Mouse (Mus musculus) heart, embryonic 12.5 days (tissue): ENCODE results near the gene Rexo4. TPM values are rescaled to one million over a fixed set of nuclear protein-coding genes. Genes with fewer than 3 reads are reported as not detected.
A peak's percentile ranks its signal among the peaks of the same experiment; 100 is the strongest.

Experiments used
- ATAC-seq: fragments of 200-750 bp; cut with Nextera tagmentation; 2 replicates; pipeline ENCODE4 v1.8.0; 2017; ENCODE audit warnings: moderate TSS enrichment, moderate library complexity; ENCODE audit not compliant: insufficient number of reproducible peaks, low FRiP score
- H3K27ac ChIP-seq: fragments of 300-500 bp; sonication (generic); 2 replicates; pipeline ENCODE4 v1.5.1; 2016; ENCODE audit warnings: mild to moderate bottlenecking, moderate library complexity; ENCODE audit not compliant: poor library complexity, severe bottlenecking
- H3K27me3 ChIP-seq: fragments of 300-500 bp; sonication (generic); replicated peaks from 2 replicates; pipeline ENCODE4 v1.6.1; 2016; ENCODE audit warnings: mild to moderate bottlenecking, moderate library complexity
- H3K36me3 ChIP-seq: fragments of 300-500 bp; sonication (generic); 2 replicates; pipeline ENCODE4 v1.6.1; 2016; ENCODE audit warnings: mild to moderate bottlenecking, moderate library complexity
- H3K4me1 ChIP-seq: fragments of 300-500 bp; sonication (generic); replicated peaks from 2 replicates; pipeline ENCODE4 v1.6.1; 2016; ENCODE audit warnings: mild to moderate bottlenecking
- H3K4me2 ChIP-seq: fragments of 300-500 bp; sonication (generic); 2 replicates; pipeline ENCODE4 v1.6.1; 2016; ENCODE audit warnings: mild to moderate bottlenecking, moderate library complexity
- H3K4me3 ChIP-seq: fragments of 300-500 bp; sonication (generic); 2 replicates; pipeline ENCODE4 v1.5.1; 2016; ENCODE audit warnings: mild to moderate bottlenecking
- H3K9ac ChIP-seq: fragments of 300-500 bp; sonication (generic); 2 replicates; pipeline ENCODE4 v1.6.1; 2016; ENCODE audit warnings: mild to moderate bottlenecking, moderate library complexity
- H3K9me3 ChIP-seq: fragments of 300-500 bp; sonication (generic); replicated peaks from 2 replicates; pipeline ENCODE4 v1.6.1; 2016; ENCODE audit warnings: mild to moderate bottlenecking, moderate library complexity
- WGBS: fragments of 180-500 bp; shearing (Covaris S2); methylation state at CpG from one replicate; pipeline ENCODE4 v1.1.7; 2016; 5-methylcytosine and 5-hydroxymethylcytosine counted together
- polyA plus RNA-seq: library from polyadenylated mRNA; unstranded; fragments of >200 nt; fragmentation: Nextera tagmentation; extraction: Ambion mirVana; gene quantifications from 2 replicates; pipeline ENCODE4 v1.2.1, GENCODE M21; 2016

Gene Rexo4
- polyA plus RNA-seq, 1 experiment from 2014 or later: 27.7 TPM

GRCm38 (mm10) chr2:26943253-26943652, 20.9 kb downstream of the Rexo4 start:
- Histone ChIP-seq H3K4me3 (no peak overlapping the region), H3K36me3 (0 out of 2 replicates have a peak, but pooled peaks cover 6% of the 10 kb centered on the region), H3K9ac (no peak overlapping the region), H3K9me3 (no peaks in the 10 kb centered on the region), H3K4me2 (no peak overlapping the region), H3K4me1 (no peaks in the 10 kb centered on the region), H3K27me3 (0 out of 2 replicates have a peak, but pooled peaks cover 3% of the 10 kb centered on the region), H3K27ac (no peak overlapping the region)
- no peak for ATAC-seq
- WGBS: 64% methylated on average over 3 of the region's 3 CpGs

GRCm38 (mm10) chr2:26941539-26941938, 22.6 kb downstream of the Rexo4 start:
- no peak overlapping the region for H3K9ac ChIP-seq
- H3K36me3 ChIP-seq: 0 out of 2 replicates have a peak, but pooled peaks cover 2% of the 10 kb centered on the region
- ATAC-seq: peak; percentile 57; the same call in 1 of the 2 replicates
- no peaks in the 10 kb centered on the region for H3K9me3 ChIP-seq
- 34% methylated on average over 5 of the region's 5 CpGs for WGBS
- no peak overlapping the region for H3K27ac ChIP-seq
- 0 out of 2 replicates have a peak, but pooled peaks cover 3% of the 10 kb centered on the region for H3K27me3 ChIP-seq
- no peaks in the 10 kb centered on the region for H3K4me1 ChIP-seq
- no peak overlapping the region for H3K4me2 ChIP-seq
- H3K4me3 ChIP-seq: no peak overlapping the region

- Histone ChIP-seq H3K9me3 (no peaks in the 10 kb centered on the region), H3K4me3 (no peak overlapping the region), H3K4me2 (no peak overlapping the region), H3K27ac (no peak overlapping the region), H3K27me3 (no peaks in the 10 kb centered on the region), H3K36me3 (peaks cover 5% of the 10 kb centered on the region), H3K4me1 (peaks cover 11% of the 10 kb centered on the region), H3K9ac (no peak overlapping the region)
- ATAC-seq: no peak
- WGBS: 44% methylated on average over 1 of the region's 1 CpGs
These were observed 27.8 kb downstream of the Rexo4 start for GRCm38 (mm10) chr2:26936425-26936824.

- no peak for ATAC-seq
- Histone ChIP-seq H3K36me3 (peaks cover 16% of the 10 kb centered on the region), H3K27me3 (no peaks in the 10 kb centered on the region), H3K4me1 (peaks cover 22% of the 10 kb centered on the region), H3K4me2 (no peak overlapping the region), H3K9me3 (no peaks in the 10 kb centered on the region), H3K9ac (no peak overlapping the region), H3K27ac (no peak overlapping the region), H3K4me3 (no peak overlapping the region)
- 81% methylated on average over 2 of the region's 2 CpGs for WGBS
These were observed 28.9 kb downstream of the Rexo4 start for GRCm38 (mm10) chr2:26935286-26935685.

- Histone ChIP-seq H3K9me3 (no peaks in the 10 kb centered on the region), H3K9ac (peak within 1 kb of the TSS; percentile 100), H3K4me3 (peak within 1 kb of the TSS; percentile 93), H3K4me2 (peak within 1 kb of the TSS; percentile 80), H3K4me1 (peaks cover 38% of the 10 kb centered on the region), H3K36me3 (peaks cover 31% of the 10 kb centered on the region), H3K27ac (peak within 1 kb of the TSS; percentile 85), H3K27me3 (no peaks in the 10 kb centered on the region)
- ATAC-seq: peak; percentile 97
- WGBS: under 1% methylated on average over 68 of the region's 70 CpGs
These were observed 30.7 kb downstream of the Rexo4 start, which contains the start of the genes Surf4 and Stkld1 for GRCm38 (mm10) chr2:26933304-26934055. Gene Surf4 (minus strand): TSS chr2:26933928. Gene Stkld1 (plus strand): TSS chr2:26934047.

- Histone ChIP-seq H3K36me3 (peaks cover 38% of the 10 kb centered on the region), H3K27ac (peak overlapping the region; percentile 85), H3K4me1 (peaks cover 43% of the 10 kb centered on the region), H3K9ac (peak overlapping the region; percentile 100), H3K27me3 (no peaks in the 10 kb centered on the region), H3K4me2 (peak overlapping the region; percentile 80), H3K4me3 (peak overlapping the region; percentile 93), H3K9me3 (no peaks in the 10 kb centered on the region)
- under 1% methylated on average over 47 of the region's 49 CpGs for WGBS
- peak; percentile 46 for ATAC-seq
These were observed 31.5 kb downstream of the Rexo4 start for GRCm38 (mm10) chr2:26932473-26933303.

GRCm38 (mm10) chr2:26930390-26930789, 33.8 kb downstream of the Rexo4 start:
- WGBS: 63% methylated on average over 1 of the region's 1 CpGs
- Histone ChIP-seq H3K4me1 (peaks cover 43% of the 10 kb centered on the region), H3K27me3 (no peaks in the 10 kb centered on the region), H3K9ac (no peak overlapping the region), H3K27ac (no peak overlapping the region), H3K4me3 (no peak overlapping the region), H3K36me3 (peaks cover 60% of the 10 kb centered on the region), H3K9me3 (no peaks in the 10 kb centered on the region), H3K4me2 (no peak overlapping the region)
- no peak for ATAC-seq

- Histone ChIP-seq H3K27me3 (no peaks in the 10 kb centered on the region), H3K9ac (no peak overlapping the region), H3K4me2 (no peak overlapping the region), H3K36me3 (peaks cover 85% of the 10 kb centered on the region), H3K4me1 (peaks cover 43% of the 10 kb centered on the region), H3K27ac (no peak overlapping the region), H3K9me3 (no peaks in the 10 kb centered on the region), H3K4me3 (no peak overlapping the region)
- ATAC-seq: no peak
- 84% methylated on average over 6 of the region's 6 CpGs for WGBS
These were observed 36.3 kb downstream of the Rexo4 start for GRCm38 (mm10) chr2:26927745-26928476.

- ATAC-seq: no peak
- WGBS: 59% methylated on average over 9 of the region's 9 CpGs
- peaks cover 93% of the 10 kb centered on the region for H3K36me3 ChIP-seq
- no peaks in the 10 kb centered on the region for H3K27me3 ChIP-seq
- H3K4me2 ChIP-seq: no peak overlapping the region
- no peak overlapping the region for H3K27ac ChIP-seq
- no peaks in the 10 kb centered on the region for H3K9me3 ChIP-seq
- peaks cover 19% of the 10 kb centered on the region for H3K4me1 ChIP-seq
- H3K4me3 ChIP-seq: no peak overlapping the region
- no peak overlapping the region for H3K9ac ChIP-seq
These were observed 42.4 kb downstream of the Rexo4 start for GRCm38 (mm10) chr2:26921784-26922183.

GRCm38 (mm10) chr2:26920190-26920855, 43.9 kb downstream of the Rexo4 start:
- H3K27ac ChIP-seq: no peak overlapping the region
- H3K4me3 ChIP-seq: no peak overlapping the region
- H3K4me2 ChIP-seq: no peak overlapping the region
- H3K9ac ChIP-seq: no peak overlapping the region
- H3K9me3 ChIP-seq: no peaks in the 10 kb centered on the region
- H3K4me1 ChIP-seq: peaks cover 27% of the 10 kb centered on the region
- H3K36me3 ChIP-seq: peaks cover 79% of the 10 kb centered on the region
- no peaks in the 10 kb centered on the region for H3K27me3 ChIP-seq
- 85% methylated on average over 6 of the region's 6 CpGs for WGBS
- ATAC-seq: no peak
